Comparison of ENCODE assay signal across 9 mouse cellular contexts in the genomic region with DNA sequence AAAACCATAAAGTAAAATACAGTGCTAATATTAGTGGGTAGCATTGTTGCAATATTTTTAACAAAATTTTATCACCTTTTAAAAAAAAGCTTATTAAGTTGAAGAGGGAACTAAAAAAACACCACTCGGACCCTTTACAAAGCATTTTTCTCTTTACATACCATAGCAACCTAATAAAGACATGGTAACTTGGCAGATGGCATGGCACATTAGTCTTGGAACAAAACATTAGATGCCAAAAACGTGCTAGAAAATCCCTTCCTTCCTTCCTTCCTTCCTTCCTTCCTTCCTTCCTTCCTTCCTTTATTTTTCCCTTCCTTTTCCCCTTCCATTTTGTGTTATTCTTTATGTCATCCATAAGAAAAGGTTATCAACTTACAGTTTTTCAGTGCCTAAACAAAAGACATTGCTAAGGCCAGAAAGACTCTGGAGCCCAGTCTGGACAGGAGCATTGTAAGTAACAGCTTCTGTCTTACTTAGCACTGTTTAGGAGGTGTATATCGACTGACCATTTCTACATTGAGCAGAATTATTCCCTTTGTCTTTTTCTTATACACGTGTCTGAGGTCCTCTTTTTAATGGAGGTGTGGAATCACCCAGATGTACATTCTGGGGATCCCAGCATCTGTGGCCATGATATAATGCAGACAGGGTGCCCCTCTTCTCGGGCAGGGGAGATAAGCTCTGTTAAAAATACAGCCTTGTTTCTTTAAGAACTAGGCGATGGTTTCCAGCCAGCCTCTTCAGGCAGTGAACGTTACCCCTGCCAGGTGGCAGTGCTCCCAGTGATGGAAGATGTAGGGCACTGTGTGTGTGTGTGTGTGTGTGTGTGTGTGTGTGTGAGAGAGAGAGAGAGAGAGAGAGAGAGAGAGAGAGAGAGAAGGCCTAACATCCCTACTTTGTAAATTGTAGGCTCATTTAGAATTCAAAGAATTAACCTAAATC.
DNase-seq lines count a peak whose midpoint lies in the region; ATAC-seq lines count a peak whose summit lies in the region.
"Had no signal": no experiment of that assay in that cellular context is flagged by ENCODE, and none has a peak within 500 bp of the region (broad histone marks: within the 10 kb centered on the region; RNA-seq: fewer than 3 reads in every experiment).

No protein-coding gene starts in this region.

- H3K9ac ChIP-seq in heart, embryonic 13.5 days, result 0 out of 2 replicates have a peak overlapping the region, but pooled peaks have one; percentile 5

- peaks cover 34% of the 10 kb centered on the region for H3K4me1 ChIP-seq in heart, embryonic 10.5 days
- H3K4me1 ChIP-seq in heart, embryonic 13.5 days, result peaks cover 49% of the 10 kb centered on the region
- H3K4me1 ChIP-seq: megakaryocyte, embryonic 14.5 days had no signal

- no peak overlapping the region for H3K4me3 ChIP-seq in heart, embryonic 10.5 days
- H3K4me3 ChIP-seq in heart, embryonic 13.5 days, result no peak overlapping the region
- H3K4me3 ChIP-seq: megakaryocyte, embryonic 14.5 days had no signal

- no peaks in the 10 kb centered on the region for H3K27me3 ChIP-seq in heart, embryonic 10.5 days (ENCODE audit: insufficient read depth, poor library complexity, severe bottlenecking)
- H3K27me3 ChIP-seq in heart, embryonic 13.5 days (replicated peaks), result no peaks in the 10 kb centered on the region
- H3K27me3 ChIP-seq: megakaryocyte, embryonic 14.5 days had no signal

- no peaks in the 10 kb centered on the region for H3K36me3 ChIP-seq in heart, embryonic 10.5 days
- no peaks in the 10 kb centered on the region for H3K36me3 ChIP-seq in heart, embryonic 13.5 days

- WGBS in heart, embryonic 10.5 days, result 41% methylated on average over 7 of the region's 7 CpGs
- WGBS in heart, embryonic 13.5 days, result 35% methylated on average over 7 of the region's 7 CpGs

- H3K27ac ChIP-seq in heart, embryonic 10.5 days, result no peak overlapping the region; the same call in 1 of the 2 replicates
- 0 out of 2 replicates have a peak overlapping the region, but pooled peaks have one; percentile 28 for H3K27ac ChIP-seq in heart, embryonic 13.5 days (replicated peaks)

- no peak for ATAC-seq in heart, embryonic 13.5 days (ENCODE audit: extremely low read depth, insufficient number of reproducible peaks, low FRiP score, low TSS enrichment)
- no peak for ATAC-seq in megakaryocyte progenitor cell, adult 5-6 weeks (replicated peaks; ENCODE audit: poor library complexity)

- H3K4me2 ChIP-seq in heart, embryonic 13.5 days, result no peak overlapping the region

- no peaks in the 10 kb centered on the region for H3K9me3 ChIP-seq in heart, embryonic 10.5 days
- no peaks in the 10 kb centered on the region for H3K9me3 ChIP-seq in heart, embryonic 13.5 days
- H3K9me3 ChIP-seq: megakaryocyte, embryonic 14.5 days had no signal

- peak; percentile 95 for DNase-seq in heart, adult 11 months
- no peak for DNase-seq in heart, embryonic 10.5 days (ENCODE audit: low spot score)
- peak; percentile 28 for DNase-seq in ovary, postnatal 36 days (ENCODE audit: low spot score)
- DNase-seq in ovary, postnatal 10 days (ENCODE audit: low spot score), result no peak
- peak; percentile 71 for DNase-seq in right cerebral cortex, postnatal 14 days
- DNase-seq in spleen, adult 18-20 months, result no peak

Comparison
In these comparisons a context has a peak if more than half of its experiments do, and no peak if none do; other contexts are left out.
1. DNase-seq: peak in heart, adult 11 months (single experiment), ovary, postnatal 36 days (single experiment) and right cerebral cortex, postnatal 14 days (single experiment); none in heart, embryonic 10.5 days (single experiment), ovary, postnatal 10 days (single experiment) and spleen, adult 18-20 months (0 of 2).